Mouse (Mus musculus) ES-Bruce4 (cell line): ENCODE measurements around the gene Elmod1.

Source experiments
- CTCF ChIP-seq: IDR thresholded peaks from one replicate; pipeline ENCODE4 v1.8.1; 2011; ENCODE audit warnings: low read depth, low read length
- EP300 ChIP-seq: IDR thresholded peaks from 2 replicates; pipeline ENCODE4 v1.6.1; 2011; ENCODE audit warnings: low read depth, low read length; ENCODE audit not compliant: insufficient read depth

GRCm38 (mm10) chr9:53934179-53934578, 40.9 kb downstream of the Elmod1 start:
- TF ChIP-seq CTCF (peak; percentile 73), EP300 (no peak)
